Mouse (Mus musculus): ENCODE results near the gene 4930452B06Rik.

DNA sequence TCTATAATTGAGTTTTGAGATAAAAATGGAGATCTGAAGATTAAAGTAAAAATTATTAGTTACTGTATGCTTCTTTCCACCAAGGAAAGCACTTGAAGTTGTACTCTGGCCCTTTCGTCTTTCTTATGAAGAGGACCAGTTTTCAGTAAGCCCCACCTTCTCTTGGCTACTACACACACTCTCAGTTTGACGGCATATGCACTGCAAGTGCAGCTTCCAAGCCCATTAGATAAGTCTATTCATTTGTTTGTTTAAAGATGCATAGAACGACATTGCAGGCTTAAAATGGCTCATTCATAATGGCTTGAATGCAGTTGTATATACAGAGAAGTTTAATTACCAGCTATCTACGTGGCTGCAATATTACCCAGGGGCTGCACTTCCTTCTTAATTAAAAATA is 171.1 kb downstream of the 4930452B06Rik start:
- no peak for TF ChIP-seq CTCF (IDR thresholded peaks at IDR 0.05; ENCODE audit: low read depth)
- TF ChIP-seq EP300 (optimal IDR thresholded peaks at IDR 0.05) = no peak
